Mouse (Mus musculus): ENCODE measurements at regions not wholly inside any gene's neighbourhood (a gene's known extent, or its start where the extent isn't known, plus 50 kb on each side); places are given as distances from the start of the nearest gene placed in this dataset.

- Histone ChIP-seq H3K4me2 (replicated peaks) (no peak overlapping the region), H3K27me3 (no peaks in the 10 kb centered on the region), H3K9ac (replicated peaks) (no peak overlapping the region), H3K36me3 (no peaks in the 10 kb centered on the region), H3K4me1 (no peaks in the 10 kb centered on the region), H3K9me3 (no peaks in the 10 kb centered on the region), H3K27ac (replicated peaks) (no peak overlapping the region), H3K4me3 (no peak overlapping the region)
- 93% methylated on average over 14 of the region's 14 CpGs for WGBS
- no peak for ATAC-seq (replicated peaks)
Measured at GRCm38 (mm10) chr16:64145687-64146535, 281.9 kb upstream of the Epha3 start.

Data from forebrain, embryonic 15.5 days (tissue).